Mouse (Mus musculus): ENCODE results near the gene March11. TPM values are rescaled to one million over a fixed set of nuclear protein-coding genes. Genes with fewer than 3 reads are reported as not detected.

The March11 gene
- polyA plus RNA-seq (2015; fragmentation: Nextera tagmentation; extraction: Ambion mirVana) = not detected in 2 replicates

- H3K4me3 ChIP-seq (replicated peaks) = peak within 1 kb of the TSS; percentile 38
- 1% methylated on average over 46 of the region's 56 CpGs for WGBS (ENCODE audit: insufficient replicate concordance)
- ATAC-seq (ENCODE audit: low read depth) = no peak
- H3K27me3 ChIP-seq = peaks cover 22% of the 10 kb centered on the region
- H3K9me3 ChIP-seq (replicated peaks) = no peaks in the 10 kb centered on the region
- peak within 1 kb of the TSS; percentile 58 for H3K4me2 ChIP-seq
- no peak within 1 kb of the TSS for H3K27ac ChIP-seq
- no peak within 1 kb of the TSS for H3K9ac ChIP-seq
- no peak for DNase-seq
- no peaks in the 10 kb centered on the region for H3K36me3 ChIP-seq
- no peaks in the 10 kb centered on the region for H3K4me1 ChIP-seq (replicated peaks)
Measured at GRCm38 (mm10) chr15:26308629-26309230, at the start of gene March11. Gene March11 (plus strand): TSS chr15:26309048.

GRCm38 (mm10) chr15:26262336-26262735, 46.5 kb upstream of the March11 start:
- Histone ChIP-seq H3K27ac (no peak overlapping the region), H3K9me3 (replicated peaks) (no peaks in the 10 kb centered on the region), H3K4me3 (replicated peaks) (no peak overlapping the region), H3K9ac (no peak overlapping the region), H3K4me1 (replicated peaks) (no peaks in the 10 kb centered on the region), H3K4me2 (no peak overlapping the region), H3K36me3 (no peaks in the 10 kb centered on the region), H3K27me3 (no peaks in the 10 kb centered on the region)
- ATAC-seq (ENCODE audit: low read depth) = no peak
- no peak for DNase-seq
- 10% methylated on average over 1 of the region's 1 CpGs for WGBS (ENCODE audit: insufficient replicate concordance)

GRCm38 (mm10) chr15:26269596-26269995, 39.3 kb upstream of the March11 start:
- 69% methylated on average over 4 of the region's 4 CpGs for WGBS (ENCODE audit: insufficient replicate concordance)
- no peaks in the 10 kb centered on the region for H3K9me3 ChIP-seq (replicated peaks)
- H3K9ac ChIP-seq = no peak overlapping the region
- no peak overlapping the region for H3K4me2 ChIP-seq
- no peak for DNase-seq
- H3K27me3 ChIP-seq = no peaks in the 10 kb centered on the region
- no peaks in the 10 kb centered on the region for H3K36me3 ChIP-seq
- no peak for ATAC-seq (ENCODE audit: low read depth)
- H3K4me3 ChIP-seq (replicated peaks) = no peak overlapping the region
- no peaks in the 10 kb centered on the region for H3K4me1 ChIP-seq (replicated peaks)
- H3K27ac ChIP-seq = no peak overlapping the region

- H3K36me3 ChIP-seq = no peaks in the 10 kb centered on the region
- H3K9me3 ChIP-seq (replicated peaks) = no peaks in the 10 kb centered on the region
- no peak overlapping the region for H3K4me2 ChIP-seq
- no peak overlapping the region for H3K9ac ChIP-seq
- H3K27me3 ChIP-seq = no peaks in the 10 kb centered on the region
- no peak overlapping the region for H3K27ac ChIP-seq
- no peak overlapping the region for H3K4me3 ChIP-seq (replicated peaks)
- WGBS (ENCODE audit: insufficient replicate concordance) = 63% methylated on average over 2 of the region's 2 CpGs
- H3K4me1 ChIP-seq (replicated peaks) = no peaks in the 10 kb centered on the region
- ATAC-seq (ENCODE audit: low read depth) = no peak
- no peak for DNase-seq
Measured at GRCm38 (mm10) chr15:26276035-26276511, 32.8 kb upstream of the March11 start.

GRCm38 (mm10) chr15:26276608-26277007, 32.2 kb upstream of the March11 start:
- Histone ChIP-seq H3K27ac (no peak overlapping the region), H3K36me3 (no peaks in the 10 kb centered on the region), H3K4me2 (no peak overlapping the region), H3K4me3 (replicated peaks) (no peak overlapping the region), H3K9me3 (replicated peaks) (no peaks in the 10 kb centered on the region), H3K9ac (no peak overlapping the region), H3K4me1 (replicated peaks) (no peaks in the 10 kb centered on the region), H3K27me3 (no peaks in the 10 kb centered on the region)
- 73% methylated on average over 5 of the region's 5 CpGs for WGBS (ENCODE audit: insufficient replicate concordance)
- no peak for ATAC-seq (ENCODE audit: low read depth)
- no peak for DNase-seq

GRCm38 (mm10) chr15:26291871-26292270, 17.0 kb upstream of the March11 start:
- H3K27ac ChIP-seq = no peak overlapping the region
- no peak for ATAC-seq (ENCODE audit: low read depth)

GRCm38 (mm10) chr15:26292811-26293210, 16.0 kb upstream of the March11 start:
- Histone ChIP-seq H3K4me2 (no peak overlapping the region), H3K4me1 (replicated peaks) (no peaks in the 10 kb centered on the region), H3K36me3 (no peaks in the 10 kb centered on the region), H3K9me3 (replicated peaks) (no peaks in the 10 kb centered on the region; the same call in 1 of the 2 replicates), H3K4me3 (replicated peaks) (no peak overlapping the region), H3K27me3 (no peaks in the 10 kb centered on the region), H3K9ac (no peak overlapping the region), H3K27ac (no peak overlapping the region)
- 56% methylated on average over 2 of the region's 2 CpGs for WGBS (ENCODE audit: insufficient replicate concordance)
- DNase-seq (no peak), ATAC-seq (ENCODE audit: low read depth) (no peak)

More at GRCm38 (mm10) chr15:26291871-26292270, 17.0 kb upstream of the March11 start:
- H3K4me2 ChIP-seq = no peak overlapping the region
- no peak overlapping the region for H3K9ac ChIP-seq
- no peak for DNase-seq
- H3K4me1 ChIP-seq (replicated peaks) = no peaks in the 10 kb centered on the region
- no peaks in the 10 kb centered on the region for H3K27me3 ChIP-seq
- no peak overlapping the region for H3K4me3 ChIP-seq (replicated peaks)
- 73% methylated on average over 4 of the region's 4 CpGs for WGBS (ENCODE audit: insufficient replicate concordance)
- H3K9me3 ChIP-seq (replicated peaks) = no peaks in the 10 kb centered on the region; the same call in 1 of the 2 replicates
- H3K36me3 ChIP-seq = no peaks in the 10 kb centered on the region

GRCm38 (mm10) chr15:26293215-26293614, 15.6 kb upstream of the March11 start:
- no peak for DNase-seq
- no peak overlapping the region for H3K4me3 ChIP-seq (replicated peaks)
- no peaks in the 10 kb centered on the region for H3K27me3 ChIP-seq
- no peaks in the 10 kb centered on the region for H3K4me1 ChIP-seq (replicated peaks)
- H3K9me3 ChIP-seq (replicated peaks) = no peaks in the 10 kb centered on the region; the same call in 1 of the 2 replicates
- no peak overlapping the region for H3K9ac ChIP-seq
- H3K36me3 ChIP-seq = no peaks in the 10 kb centered on the region
- 63% methylated on average over 1 of the region's 1 CpGs for WGBS (ENCODE audit: insufficient replicate concordance)
- H3K4me2 ChIP-seq = no peak overlapping the region
- ATAC-seq (ENCODE audit: low read depth) = no peak
- no peak overlapping the region for H3K27ac ChIP-seq

- no peak for ATAC-seq (ENCODE audit: low read depth)
- H3K27me3 ChIP-seq = no peaks in the 10 kb centered on the region
- H3K4me3 ChIP-seq (replicated peaks) = no peak overlapping the region
- H3K36me3 ChIP-seq = no peaks in the 10 kb centered on the region
- H3K9me3 ChIP-seq (replicated peaks) = no peaks in the 10 kb centered on the region
- DNase-seq = no peak
- no peak overlapping the region for H3K9ac ChIP-seq
- no peak overlapping the region for H3K4me2 ChIP-seq
- WGBS (ENCODE audit: insufficient replicate concordance) = 77% methylated on average over 6 of the region's 6 CpGs
- no peak overlapping the region for H3K27ac ChIP-seq
- no peaks in the 10 kb centered on the region for H3K4me1 ChIP-seq (replicated peaks)
Measured at GRCm38 (mm10) chr15:26298668-26299067, 10.2 kb upstream of the March11 start.

GRCm38 (mm10) chr15:26309291-26309931, 563 bp downstream of the March11 start:
- no peaks in the 10 kb centered on the region for H3K4me1 ChIP-seq (replicated peaks)
- H3K9ac ChIP-seq = no peak overlapping the region
- no peak overlapping the region for H3K27ac ChIP-seq
- no peaks in the 10 kb centered on the region for H3K36me3 ChIP-seq
- H3K9me3 ChIP-seq (replicated peaks) = no peaks in the 10 kb centered on the region
- DNase-seq (peak; percentile 15), ATAC-seq (ENCODE audit: low read depth) (no peak)
- peaks cover 22% of the 10 kb centered on the region for H3K27me3 ChIP-seq
- 1% methylated on average over 62 of the region's 62 CpGs for WGBS (ENCODE audit: insufficient replicate concordance)
- peak overlapping the region; percentile 38 for H3K4me3 ChIP-seq (replicated peaks)
- peak overlapping the region; percentile 58 for H3K4me2 ChIP-seq

- H3K4me3 ChIP-seq (replicated peaks) = no peak overlapping the region
- H3K4me1 ChIP-seq (replicated peaks) = no peaks in the 10 kb centered on the region
- ATAC-seq (ENCODE audit: low read depth) = no peak
- no peak overlapping the region for H3K27ac ChIP-seq
- no peak overlapping the region for H3K9ac ChIP-seq
- 67% methylated on average over 2 of the region's 2 CpGs for WGBS (ENCODE audit: insufficient replicate concordance)
- no peaks in the 10 kb centered on the region for H3K36me3 ChIP-seq
- no peak for DNase-seq
- no peak overlapping the region for H3K4me2 ChIP-seq
- no peaks in the 10 kb centered on the region for H3K27me3 ChIP-seq
- no peaks in the 10 kb centered on the region for H3K9me3 ChIP-seq (replicated peaks)
Measured at GRCm38 (mm10) chr15:26319866-26320265, 11.0 kb downstream of the March11 start.

GRCm38 (mm10) chr15:26320402-26320801, 11.6 kb downstream of the March11 start:
- no peaks in the 10 kb centered on the region for H3K27me3 ChIP-seq
- 61% methylated on average over 3 of the region's 3 CpGs for WGBS (ENCODE audit: insufficient replicate concordance)
- no peak overlapping the region for H3K27ac ChIP-seq
- H3K36me3 ChIP-seq = no peaks in the 10 kb centered on the region
- ATAC-seq (ENCODE audit: low read depth) = no peak
- no peak overlapping the region for H3K4me2 ChIP-seq
- no peaks in the 10 kb centered on the region for H3K9me3 ChIP-seq (replicated peaks)
- H3K4me1 ChIP-seq (replicated peaks) = no peaks in the 10 kb centered on the region
- no peak overlapping the region for H3K4me3 ChIP-seq (replicated peaks)
- H3K9ac ChIP-seq = no peak overlapping the region
- no peak for DNase-seq
